Mouse (Mus musculus) ES-E14 (cell line): Measurements from ENCODE around the gene Kdm4b. TPM values are rescaled to one million over a fixed set of nuclear protein-coding genes. Genes with fewer than 3 reads are reported as not detected.

ENCODE experiments used
- DNase-seq: peaks from one replicate; pipeline ENCODE4 v3.0.0-alpha.2; 2013; ENCODE audit warnings: low read depth, low spot score
- H3K27ac ChIP-seq: 2 replicates; pipeline ENCODE4 v1.5.1; 2012; ENCODE audit warnings: low read depth, mild to moderate bottlenecking, low read length, moderate library complexity, mixed read lengths; ENCODE audit not compliant: poor library complexity, insufficient read depth, severe bottlenecking
- H3K36me3 ChIP-seq: 2 replicates; pipeline ENCODE4 v1.6.1; 2012; ENCODE audit warnings: mild to moderate bottlenecking, low read length, moderate library complexity, mixed read lengths; ENCODE audit not compliant: control insufficient read depth, poor library complexity, insufficient read depth, severe bottlenecking
- H3K4me1 ChIP-seq, 2 experiments: fragments of 150-350 bp in 1 of 2; sonication (generic) in 1 of 2; 2 replicates each; pipeline ENCODE4 v1.6.1; 2012; ENCODE audit warnings: low read length in 2 of 2, mild to moderate bottlenecking in 1 of 2, mixed read lengths in 1 of 2; ENCODE audit not compliant: control insufficient read depth in 2 of 2, insufficient read depth in 2 of 2, poor library complexity in 1 of 2
- H3K4me3 ChIP-seq, 2 experiments: fragments of 150-350 bp in 1 of 2; sonication (generic) in 1 of 2; 2 replicates each; pipeline ENCODE4 v1.5.1; 2012; ENCODE audit warnings: low read length in 2 of 2, low read depth in 1 of 2, mild to moderate bottlenecking in 1 of 2, mixed read lengths in 1 of 2; ENCODE audit not compliant: insufficient read depth in 1 of 2, poor library complexity in 1 of 2, severe bottlenecking in 1 of 2
- H3K9ac ChIP-seq: 2 replicates; pipeline ENCODE4 v1.6.1; 2012; ENCODE audit warnings: low read depth, mild to moderate bottlenecking, low read length, mixed read lengths; ENCODE audit not compliant: poor library complexity, insufficient read depth, severe bottlenecking
- H3K9me3 ChIP-seq: fragments of 150-350 bp; sonication (generic); 2 replicates; pipeline ENCODE4 v1.6.1; 2012; ENCODE audit warnings: low read depth, mild to moderate bottlenecking, low read length; ENCODE audit not compliant: control insufficient read depth, insufficient read depth
- CHD2 ChIP-seq: IDR thresholded peaks from 2 replicates; pipeline ENCODE4 v1.6.1; 2014; ENCODE audit warnings: mild to moderate bottlenecking, low read depth, low read length, inconsistent platforms
- HCFC1 ChIP-seq: IDR thresholded peaks from 2 replicates; pipeline ENCODE4 v1.6.1; 2012; ENCODE audit warnings: low read length, inconsistent platforms, borderline replicate concordance; ENCODE audit not compliant: insufficient read depth
- MAFK ChIP-seq: IDR thresholded peaks from 2 replicates; pipeline ENCODE4 v1.6.1; 2014; ENCODE audit warnings: mild to moderate bottlenecking, low read depth, low read length, inconsistent platforms; ENCODE audit not compliant: insufficient read depth
- ZC3H11A ChIP-seq: IDR thresholded peaks from 2 replicates; pipeline ENCODE4 v1.6.1; 2012; ENCODE audit warnings: low read depth, mild to moderate bottlenecking, inconsistent platforms, low read length, borderline replicate concordance
- ZNF384 ChIP-seq: IDR thresholded peaks from 2 replicates; pipeline ENCODE4 v1.6.1; 2012; ENCODE audit warnings: low read depth, low read length, inconsistent platforms
- in situ Hi-C, 2 experiments: fragments of 600-800 bp; cut with MboI; formaldehyde crosslinking; loops; one replicate each; pipeline ENCODE4 v1.15.1; 2025; ENCODE audit warnings: low sequenced_read_pairs in 2 of 2, inconsistent platforms in 1 of 2; ENCODE audit not compliant: unreplicated experiment in 2 of 2
- total RNA-seq: library from RNA; depleted of rRNA; stranded (reverse); fragments of 300-350 nt; gene quantifications from 2 replicates; pipeline ENCODE4 v1.2.3, GENCODE M21; 2012

Kdm4b gene
- total RNA-seq, 1 experiment: 21.1 TPM

DNA sequence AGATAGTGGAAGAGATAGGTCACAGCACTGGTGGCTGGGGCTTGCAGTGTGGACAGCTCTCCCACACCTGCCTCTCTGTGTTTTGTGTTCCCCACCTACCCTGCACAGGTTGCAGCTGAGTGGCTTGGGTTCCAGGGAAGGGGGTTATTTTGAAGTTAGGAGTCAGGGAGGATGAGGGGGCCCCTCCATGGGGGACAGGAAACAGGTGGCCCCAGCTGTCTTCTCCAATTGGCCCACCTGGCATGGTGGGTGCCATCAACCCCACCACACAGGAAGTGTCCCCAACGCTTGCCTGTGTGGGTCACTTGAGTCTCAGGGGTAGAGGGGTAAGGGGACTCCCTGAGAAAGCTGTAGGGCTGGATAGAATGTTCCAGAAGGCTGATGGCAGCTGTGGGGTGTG is 32.6 kb upstream of the Kdm4b start:
- no peak for TF ChIP-seq MAFK
- no peak for TF ChIP-seq HCFC1
- no peak for TF ChIP-seq CHD2
- no peak for TF ChIP-seq ZC3H11A
- TF ChIP-seq ZNF384: no peak
- Histone ChIP-seq H3K9ac (no peak overlapping the region), H3K36me3 (no peaks in the 10 kb centered on the region), H3K4me3 (no peak overlapping the region), H3K9me3 (no peaks in the 10 kb centered on the region), H3K27ac (no peak overlapping the region), H3K4me1 (peaks cover 12 to 19% of the 10 kb centered on the region in 2 experiments)
- DNase-seq: no peak
- in situ Hi-C loops: no loop called here

DNA sequence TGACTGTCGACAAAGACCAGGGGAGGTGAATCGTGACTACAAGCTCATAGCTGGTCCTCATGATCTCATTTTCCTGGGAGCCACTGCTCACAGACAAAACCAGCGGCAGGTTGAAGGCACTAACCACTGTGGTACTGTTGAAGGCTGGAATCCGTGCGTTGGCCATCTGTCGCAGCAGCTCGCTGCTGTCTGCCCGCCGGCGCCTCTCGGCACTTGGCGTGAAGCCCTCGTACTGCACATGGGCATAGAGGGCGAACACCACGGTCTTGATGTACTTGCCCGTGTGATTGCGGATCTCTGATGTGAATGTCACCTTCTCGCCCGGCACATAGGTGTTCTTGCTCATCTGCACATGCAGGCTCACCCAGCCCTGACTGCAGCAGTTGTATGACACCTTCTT is 31.6 kb upstream of the Kdm4b start:
- Histone ChIP-seq H3K9me3 (no peaks in the 10 kb centered on the region), H3K9ac (peak overlapping the region; percentile 41; the same call in 1 of the 2 replicates), H3K4me3 (peak overlapping the region in 1 of 2 experiments; percentile 17; a peak in 1 of 4 replicates), H3K4me1 (peaks cover 6 to 17% of the 10 kb centered on the region in 2 experiments), H3K36me3 (no peaks in the 10 kb centered on the region), H3K27ac (no peak overlapping the region)
- no peak for TF ChIP-seq ZC3H11A
- no peak for TF ChIP-seq HCFC1
- TF ChIP-seq CHD2: no peak
- TF ChIP-seq ZNF384: no peak
- no peak for TF ChIP-seq MAFK
- in situ Hi-C loops: no loop called here
- no peak for DNase-seq

DNA sequence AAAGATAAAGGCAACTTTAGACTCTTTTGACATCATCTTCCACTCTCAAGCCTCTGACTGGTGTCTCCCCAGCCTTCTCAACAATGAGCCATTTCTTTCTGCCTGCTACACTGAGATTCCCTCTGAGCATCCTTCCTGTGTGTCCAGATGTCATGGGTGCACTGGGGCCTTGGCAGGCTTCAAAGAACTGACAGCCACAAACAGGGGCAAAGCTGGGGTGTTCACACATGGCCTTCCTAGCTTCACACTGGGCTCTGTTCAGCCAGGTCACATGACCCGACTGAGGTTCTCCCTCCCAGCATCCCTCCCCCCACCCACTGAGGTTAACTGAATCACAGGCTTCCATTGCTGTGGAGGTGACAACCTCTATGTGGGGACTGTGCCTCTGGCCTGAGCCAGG is 29.7 kb upstream of the Kdm4b start:
- H3K27ac ChIP-seq: no peak overlapping the region
- in situ Hi-C loops: no loop called here
- H3K9ac ChIP-seq: no peak overlapping the region
- H3K4me3 ChIP-seq: no peak overlapping the region
- no peak for DNase-seq
- no peaks in the 10 kb centered on the region for H3K36me3 ChIP-seq
- TF ChIP-seq CHD2: no peak
- TF ChIP-seq MAFK: no peak
- no peak for TF ChIP-seq ZNF384
- no peak for TF ChIP-seq ZC3H11A
- no peak for TF ChIP-seq HCFC1
- no peaks in the 10 kb centered on the region for H3K9me3 ChIP-seq
- peaks cover 1 to 27% of the 10 kb centered on the region in 2 experiments; a peak in 2 of 4 replicates for H3K4me1 ChIP-seq

DNA sequence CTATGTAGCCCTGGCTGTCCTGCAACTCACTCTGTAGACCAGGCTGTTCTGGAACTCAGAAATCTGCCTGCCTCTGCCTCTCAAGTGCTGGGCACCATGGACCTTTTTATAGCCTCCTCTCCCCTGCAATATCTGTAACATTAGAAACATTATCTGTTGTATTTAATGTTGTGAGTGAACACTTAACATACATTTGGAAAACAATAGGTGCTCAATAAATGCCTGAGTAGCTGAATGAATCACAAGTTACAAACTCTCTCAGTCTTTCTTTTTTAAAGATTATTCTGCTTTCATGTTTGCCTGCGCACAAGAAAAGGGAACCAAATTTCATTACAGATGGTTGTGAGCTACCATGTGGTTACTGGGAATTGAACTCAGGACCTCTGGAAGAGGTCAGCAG is 27.6 kb upstream of the Kdm4b start:
- no peaks in the 10 kb centered on the region for H3K9me3 ChIP-seq
- no peak overlapping the region for H3K9ac ChIP-seq
- H3K4me3 ChIP-seq: no peak overlapping the region
- peaks cover 2 to 20% of the 10 kb centered on the region in 2 experiments; a peak in 3 of 4 replicates for H3K4me1 ChIP-seq
- H3K36me3 ChIP-seq: no peaks in the 10 kb centered on the region
- H3K27ac ChIP-seq: no peak overlapping the region
- DNase-seq: no peak
- TF ChIP-seq CHD2 (0 out of 2 replicates have a peak, but pooled peaks have one; percentile 22), ZC3H11A (no peak)
- in situ Hi-C loops: no loop called here

DNA sequence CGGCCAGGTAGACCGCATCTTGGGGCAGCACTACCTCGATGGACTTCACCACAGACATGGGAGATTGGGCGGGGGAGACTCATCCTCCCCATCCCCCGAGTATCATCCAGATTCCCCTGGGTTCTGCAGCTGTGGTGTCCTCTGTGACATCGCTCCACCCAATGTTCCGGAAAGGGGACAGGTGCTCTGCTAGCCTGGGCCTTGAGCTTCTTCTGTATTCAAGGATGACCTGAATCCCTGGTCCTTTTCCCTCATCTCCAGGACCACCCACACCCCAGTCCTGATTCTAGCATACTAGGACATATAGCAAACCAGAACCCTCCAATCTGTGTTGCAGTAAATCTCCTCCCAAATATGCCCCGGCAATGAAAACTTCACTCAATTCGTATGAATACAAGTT is 25.7 kb upstream of the Kdm4b start, which contains the start of gene Arrdc5:
TSS of gene Arrdc5 (minus strand) at position 101 of the 400 bp plus-strand sequence.
- H3K36me3 ChIP-seq: peaks cover 5% of the 10 kb centered on the region
- no peak within 1 kb of the TSS for H3K4me3 ChIP-seq
- in situ Hi-C loops: no loop called here
- TF ChIP-seq ZNF384 (no peak), ZC3H11A (no peak), HCFC1 (no peak), MAFK (no peak), CHD2 (no peak)
- H3K4me1 ChIP-seq: peaks cover 2 to 21% of the 10 kb centered on the region in 2 experiments; a peak in 3 of 4 replicates
- no peak within 1 kb of the TSS for H3K27ac ChIP-seq
- H3K9me3 ChIP-seq: no peaks in the 10 kb centered on the region
- DNase-seq: no peak
- no peak within 1 kb of the TSS for H3K9ac ChIP-seq
